Mouse (Mus musculus) lung, postnatal 4 days (tissue): ENCODE results near the gene Slc6a2.

Experiments used
- DNase-seq, 2 experiments: peaks; one replicate each; pipeline ENCODE4 v3.0.0; 2021

Gene Slc6a2

DNA sequence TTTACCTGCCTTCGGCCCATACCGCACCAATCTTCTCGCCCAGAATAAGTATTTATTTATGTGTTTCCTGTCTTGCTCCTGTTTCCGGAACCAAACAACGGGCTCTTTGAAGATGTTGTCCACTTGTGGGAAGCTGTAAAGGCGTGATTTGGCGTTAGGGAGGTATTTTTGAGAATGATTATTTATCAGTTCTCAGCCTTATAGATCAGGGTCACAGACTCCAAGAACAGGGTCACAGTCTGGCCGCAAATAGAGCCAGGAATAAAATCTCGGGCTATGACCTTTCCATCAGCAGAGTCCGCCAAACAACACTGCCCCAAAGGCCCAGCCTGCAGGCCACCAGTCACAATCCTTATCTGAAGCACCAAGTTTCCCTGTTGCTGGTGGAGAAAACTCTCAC lies at the start of gene Slc6a2:
Slc6a2 (plus strand) TSS at position 301 of the 400 bp plus-strand sequence.
- DNase-seq = no peak

DNA sequence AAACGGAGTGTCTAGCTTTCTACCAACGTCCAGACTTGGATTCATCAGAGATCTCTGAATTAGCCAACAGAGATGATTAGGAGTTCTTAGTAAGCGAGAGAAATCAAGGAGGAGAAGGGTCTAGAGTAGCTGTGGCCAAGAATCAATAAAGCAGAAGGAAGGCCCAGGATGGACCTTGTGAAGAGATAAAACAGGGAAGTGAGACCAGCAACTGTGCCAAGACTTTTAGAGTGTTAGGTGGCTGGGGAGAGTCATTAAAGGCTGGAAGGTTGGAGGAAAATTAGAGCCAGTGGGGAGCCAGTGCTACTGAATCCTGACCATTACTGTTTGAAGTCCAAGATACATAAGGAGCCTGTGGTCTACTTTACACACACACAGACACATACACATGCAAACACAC lies 48.4 kb upstream of the Slc6a2 start:
- no peak for DNase-seq

DNA sequence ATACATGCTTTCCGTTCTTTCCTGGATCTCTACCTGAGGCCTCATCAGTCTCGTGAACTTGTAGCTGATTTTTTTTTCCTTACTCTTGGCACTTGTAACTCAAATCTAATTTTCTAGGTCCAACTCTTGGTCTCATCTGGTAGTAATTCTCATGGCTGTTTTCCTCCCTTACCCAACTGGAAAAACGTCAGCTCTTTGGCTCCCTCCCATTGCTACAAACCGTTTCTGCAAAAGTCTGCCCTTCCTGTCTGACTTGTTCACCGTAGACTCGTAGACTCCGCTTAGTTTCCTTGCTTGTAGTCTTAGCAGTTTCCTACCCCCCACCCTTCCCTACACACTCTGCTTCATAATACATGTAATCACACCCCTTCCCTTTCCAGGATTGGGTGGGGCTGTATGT lies 46.5 kb upstream of the Slc6a2 start:
- DNase-seq = no peak

DNA sequence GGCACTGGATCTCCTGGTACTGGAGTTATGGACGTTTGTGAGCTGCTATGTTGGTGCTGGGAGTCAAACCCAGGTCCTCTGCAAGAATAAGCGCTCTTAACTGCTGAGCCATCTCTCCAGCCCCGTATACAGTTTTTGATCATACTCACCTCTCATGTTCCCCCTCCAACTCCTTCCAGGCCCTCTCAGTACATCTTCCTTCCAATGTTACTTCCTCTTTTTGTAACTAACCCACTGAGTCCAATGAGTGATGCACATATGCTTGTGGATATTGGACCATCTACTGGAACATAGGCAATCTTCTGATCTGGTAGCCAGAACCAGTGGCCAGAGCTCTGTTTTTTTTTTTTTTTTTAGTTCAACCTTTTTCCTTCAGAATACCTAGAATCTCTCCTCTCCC lies 43.8 kb upstream of the Slc6a2 start:
- no peak for DNase-seq

DNA sequence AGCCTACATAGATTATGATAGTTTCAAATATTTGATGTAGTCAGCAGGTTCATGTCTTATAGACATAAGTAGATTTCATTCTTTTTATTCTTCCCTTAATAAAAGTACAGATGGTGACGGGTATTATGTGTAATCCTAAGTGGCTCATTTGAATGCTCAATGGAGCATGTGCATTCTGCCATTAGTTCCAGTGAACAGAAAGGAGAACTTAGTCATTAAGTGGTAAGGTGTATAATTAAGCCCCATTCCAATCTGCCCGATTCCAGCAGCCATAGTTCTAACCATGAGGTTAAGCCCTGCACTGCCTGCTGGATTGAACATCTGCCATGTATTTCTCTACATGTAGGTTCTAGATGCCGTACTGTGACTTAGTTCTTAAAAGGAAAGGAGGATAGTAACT lies 38.1 kb upstream of the Slc6a2 start:
- DNase-seq = no peak

DNA sequence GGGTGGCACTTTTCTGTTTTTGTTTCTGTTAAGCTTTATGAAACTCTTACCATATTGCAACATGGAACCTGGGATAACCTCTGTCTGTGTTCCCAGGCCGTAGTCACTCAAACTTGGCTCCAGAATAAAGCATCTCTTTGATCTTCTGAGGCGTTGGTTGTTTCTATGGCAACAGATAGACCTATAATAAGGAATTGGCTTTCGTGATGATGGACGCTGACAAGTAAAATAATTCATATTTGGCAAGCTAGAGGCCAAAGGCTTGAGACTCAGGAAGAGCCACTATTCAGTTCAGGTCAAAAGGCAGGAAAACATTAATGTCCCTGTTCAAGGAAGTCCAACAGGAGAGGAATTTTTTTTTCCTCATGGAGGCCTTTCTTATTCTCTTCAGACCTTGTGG lies 30.9 kb upstream of the Slc6a2 start:
- DNase-seq = no peak

DNA sequence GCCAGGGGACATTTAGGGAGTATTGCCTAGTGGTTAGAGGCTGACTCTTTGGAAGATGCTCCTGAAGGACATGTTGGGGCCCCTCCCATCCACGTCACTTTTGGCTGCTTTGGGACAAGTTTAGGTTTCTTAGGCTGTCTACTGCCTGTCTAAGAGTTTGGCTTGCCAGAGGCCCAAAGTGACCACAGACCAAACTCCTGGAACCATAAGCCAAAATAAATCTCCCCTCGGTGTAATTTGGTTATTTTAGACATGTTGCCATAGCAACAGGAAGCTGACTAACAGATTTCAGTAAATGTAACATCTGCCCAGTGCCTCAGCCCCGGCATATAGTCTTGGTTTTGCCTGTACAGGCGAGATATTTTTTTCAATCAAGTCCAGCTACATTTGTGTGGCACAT lies 21.8 kb upstream of the Slc6a2 start:
- DNase-seq = no peak

DNA sequence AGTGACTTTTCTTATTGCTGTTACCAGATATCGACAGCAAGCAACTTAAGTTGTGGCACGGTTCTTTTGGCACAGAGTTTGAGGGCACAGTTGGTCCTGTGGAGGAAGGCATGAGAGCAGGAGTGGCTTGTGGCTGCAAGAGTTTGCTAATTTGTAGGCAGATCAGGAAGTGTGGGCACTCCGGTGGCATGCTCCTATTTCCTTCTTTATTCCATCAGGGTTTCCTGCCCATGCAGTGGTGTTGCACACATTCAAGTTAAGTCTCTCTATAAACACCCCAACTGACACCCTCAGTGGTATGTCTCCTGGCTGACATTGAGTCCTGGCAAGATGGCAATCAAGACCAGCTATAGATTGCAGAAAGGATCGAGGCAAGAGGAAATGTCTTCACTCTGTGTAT lies 10.8 kb upstream of the Slc6a2 start:
- no peak for DNase-seq

DNA sequence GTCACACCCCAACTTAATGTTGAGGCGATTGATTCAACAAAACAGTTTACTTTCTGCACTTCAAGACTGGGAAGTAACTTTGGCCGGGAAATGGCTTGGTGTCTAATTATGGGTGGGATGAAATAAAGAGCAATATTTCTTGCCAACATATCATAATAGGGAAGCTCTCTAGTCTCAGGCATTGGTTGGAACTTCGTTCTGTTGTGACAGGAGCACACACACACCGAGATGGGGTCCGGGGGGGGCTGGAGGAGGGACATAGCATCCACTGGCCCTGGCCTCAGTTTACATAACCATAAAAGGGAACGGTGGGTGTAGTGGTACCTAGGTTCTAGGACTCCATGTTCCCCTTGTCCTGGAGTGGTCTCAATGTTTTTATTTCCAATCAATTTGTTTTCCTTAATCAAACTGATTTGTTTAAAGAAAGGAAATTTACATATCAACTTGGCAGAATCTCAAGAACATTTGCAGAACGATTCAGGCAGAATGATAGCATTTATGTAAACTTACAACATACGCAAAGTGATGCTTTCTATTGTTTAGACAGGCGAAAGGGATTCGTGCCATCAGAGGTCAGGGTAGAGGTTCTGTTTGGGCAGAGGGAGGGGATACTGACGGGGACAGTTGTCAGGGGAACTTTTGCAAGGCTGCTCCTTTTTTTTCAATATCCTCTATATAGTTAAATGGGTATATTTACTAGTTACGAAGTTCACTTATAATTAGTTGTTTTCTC lies 9.1 kb upstream of the Slc6a2 start:
- DNase-seq = no peak

DNA sequence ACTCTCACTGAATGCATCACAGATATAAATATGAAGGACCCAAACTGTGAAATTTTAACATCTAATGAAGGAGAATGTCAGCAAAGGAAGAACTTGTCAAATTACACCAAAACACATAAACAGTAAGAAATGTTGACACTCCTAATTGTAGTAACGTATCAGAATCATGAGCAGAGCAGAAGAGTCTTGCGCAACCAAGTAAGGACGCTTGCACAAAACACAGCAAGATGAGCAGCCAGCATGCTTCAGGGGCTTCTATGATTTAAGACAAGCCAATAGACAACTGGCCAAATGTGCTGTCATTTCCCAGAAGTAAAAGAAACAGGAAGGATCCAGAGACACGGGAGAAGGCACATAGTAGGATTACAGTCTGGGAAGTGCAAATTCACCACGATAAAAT lies 5.8 kb upstream of the Slc6a2 start:
- DNase-seq = no peak

DNA sequence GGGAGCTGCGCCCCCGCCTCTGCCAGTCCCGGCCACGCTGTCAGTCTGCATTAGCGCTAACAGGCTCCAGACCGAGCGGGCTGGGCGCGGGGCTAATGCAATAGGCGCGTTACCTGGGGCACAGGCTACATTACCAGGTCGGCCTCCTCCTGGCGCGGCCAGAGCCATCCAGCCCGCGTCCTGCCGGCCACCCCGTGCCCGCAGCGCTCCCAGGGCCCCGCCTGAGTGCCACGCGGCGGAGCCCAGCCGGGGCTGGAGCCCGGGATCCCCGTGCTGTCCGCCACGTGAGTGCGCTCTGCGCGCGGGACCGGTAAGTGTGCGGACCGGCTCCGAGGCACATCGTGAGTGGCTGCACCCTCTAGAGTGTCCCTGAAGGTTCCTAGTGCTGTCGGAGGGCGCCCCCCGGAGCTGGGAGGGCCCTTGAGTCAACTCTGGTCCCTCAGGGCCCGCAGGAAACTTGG lies 602 bp downstream of the Slc6a2 start:
- peak; percentile 8 to 30 for DNase-seq

DNA sequence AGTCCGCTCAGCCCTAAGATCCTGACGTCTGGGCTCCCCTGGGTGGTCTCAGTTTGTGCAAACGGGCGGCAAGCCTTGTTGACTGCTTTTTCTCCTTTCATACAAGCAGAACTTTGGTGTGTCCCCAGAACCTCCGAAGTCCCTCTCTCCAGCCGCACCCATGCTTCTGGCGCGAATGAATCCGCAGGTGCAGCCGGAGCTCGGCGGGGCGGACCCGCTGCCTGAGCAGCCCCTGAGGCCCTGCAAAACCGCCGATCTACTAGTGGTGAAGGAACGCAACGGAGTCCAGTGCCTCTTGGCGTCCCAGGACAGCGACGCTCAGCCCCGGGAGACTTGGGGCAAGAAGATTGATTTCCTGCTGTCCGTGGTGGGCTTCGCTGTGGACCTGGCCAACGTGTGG lies 1.2 kb downstream of the Slc6a2 start:
- DNase-seq = no peak

DNA sequence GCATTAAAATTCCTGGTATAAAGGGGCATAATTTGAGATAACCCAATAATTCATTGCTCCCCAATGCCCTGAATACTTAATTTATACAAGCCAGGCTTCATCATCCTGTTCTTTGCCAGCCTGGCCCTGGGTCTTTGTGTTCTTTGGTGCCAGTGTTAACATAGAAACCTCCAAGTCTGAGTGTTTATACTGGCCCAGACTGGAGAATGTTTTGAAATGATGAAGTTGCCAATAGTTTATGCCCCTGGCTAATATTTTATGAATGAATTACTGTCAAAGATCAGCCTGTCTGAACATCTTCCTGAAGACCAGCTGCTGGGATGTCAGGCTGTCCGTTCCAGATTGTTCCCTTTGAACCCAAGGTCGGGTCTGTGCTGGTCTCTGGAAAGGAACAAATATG lies 4.7 kb downstream of the Slc6a2 start:
- no peak for DNase-seq

DNA sequence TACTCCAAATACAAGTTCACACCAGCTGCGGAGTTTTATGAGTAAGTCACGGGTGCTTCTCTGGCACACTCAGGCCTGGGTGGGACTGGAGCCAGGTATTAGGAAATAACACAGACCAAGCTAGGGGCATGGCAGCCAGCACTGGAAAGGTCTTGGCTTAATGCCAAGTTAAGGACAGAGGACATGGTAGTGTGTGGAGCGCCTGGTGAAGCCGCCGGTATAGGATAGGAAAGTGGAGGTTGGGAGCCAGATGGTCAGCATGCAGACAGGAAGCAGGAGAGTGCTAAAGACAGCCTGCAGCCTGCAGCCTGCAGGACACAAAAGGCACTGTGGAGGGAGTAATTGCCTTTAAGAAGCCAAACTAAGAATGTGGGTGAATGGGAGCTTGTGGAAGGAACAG lies 13.1 kb downstream of the Slc6a2 start:
- DNase-seq = peak; percentile 77 to 87

DNA sequence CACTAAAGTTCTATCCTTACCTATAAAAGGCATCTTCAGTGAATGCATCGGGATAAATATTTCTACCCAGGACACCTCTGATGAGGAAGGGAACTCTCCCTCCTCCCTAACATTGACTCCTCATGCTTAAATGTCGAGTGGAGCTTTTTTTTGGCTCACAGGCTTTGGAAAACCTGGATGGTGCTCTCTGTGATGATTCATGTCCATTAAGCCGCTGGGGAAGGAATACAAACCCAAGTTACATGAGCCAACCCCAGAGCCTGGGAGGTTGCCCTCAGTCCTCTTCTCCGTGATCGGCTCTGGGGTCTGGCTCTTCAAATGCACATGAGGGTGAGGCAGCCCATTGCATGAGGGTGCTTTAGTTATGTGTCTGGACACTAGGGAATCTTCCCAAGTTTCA lies 16.8 kb downstream of the Slc6a2 start:
- no peak for DNase-seq

DNA sequence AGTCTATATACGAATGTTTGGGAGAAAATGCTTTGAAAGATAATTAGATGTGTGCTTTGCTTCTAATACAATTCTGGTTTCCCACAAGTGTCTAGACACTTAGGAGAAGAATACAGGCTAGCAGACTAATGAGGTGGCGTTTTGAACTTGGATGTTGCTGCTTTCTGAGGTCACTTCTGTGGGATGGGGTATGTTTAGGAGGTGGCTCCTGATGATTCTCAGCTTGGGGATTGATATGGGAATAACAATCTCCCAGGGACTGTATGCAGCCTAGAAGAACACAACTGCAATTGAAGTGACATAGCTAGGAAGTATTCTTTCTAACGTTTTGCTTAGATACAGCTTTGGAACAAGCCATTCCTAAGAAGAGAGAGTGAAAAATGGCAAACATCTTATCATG lies 22.6 kb downstream of the Slc6a2 start:
- no peak for DNase-seq

DNA sequence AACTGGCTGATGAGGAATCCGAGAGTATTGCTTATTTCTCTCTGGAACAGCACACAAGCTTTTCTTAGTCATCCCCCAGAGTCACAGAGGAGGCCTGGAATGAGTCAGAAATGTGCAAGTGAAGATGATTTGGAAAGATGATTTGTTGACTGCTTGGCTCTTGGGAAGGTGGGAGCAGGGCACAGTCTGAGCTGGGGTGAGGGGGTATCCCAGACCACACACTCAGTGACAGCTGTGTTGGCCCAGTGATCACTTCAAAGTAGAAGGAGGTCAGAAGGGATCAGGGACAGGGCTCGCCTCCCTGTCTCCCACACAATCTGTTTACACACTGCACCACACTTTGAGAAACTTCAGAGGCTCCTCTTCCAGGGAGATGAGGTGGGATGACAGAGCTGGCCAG lies 24.5 kb downstream of the Slc6a2 start:
- peak in 1 of 2 experiments; percentile 69 for DNase-seq

DNA sequence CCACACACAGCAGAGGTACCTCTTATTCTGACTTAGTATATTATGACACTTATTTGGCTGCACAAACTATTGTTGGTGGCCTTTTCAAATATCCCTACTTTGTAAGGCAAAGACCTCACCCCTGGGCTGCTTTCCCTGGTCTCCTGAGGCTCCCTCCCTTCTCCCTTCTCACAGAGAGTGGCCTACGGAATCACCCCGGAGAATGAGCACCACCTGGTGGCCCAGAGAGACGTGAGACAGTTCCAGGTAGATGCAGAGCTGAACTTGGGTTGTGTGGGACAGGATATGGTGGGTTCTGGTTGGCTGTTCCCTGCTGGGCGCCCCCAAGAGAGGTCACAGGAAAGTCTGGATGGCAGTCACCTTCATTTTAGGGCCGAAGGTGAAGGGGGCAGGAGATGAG lies 37.0 kb downstream of the Slc6a2 start:
- DNase-seq = peak; percentile 46 to 62

DNA sequence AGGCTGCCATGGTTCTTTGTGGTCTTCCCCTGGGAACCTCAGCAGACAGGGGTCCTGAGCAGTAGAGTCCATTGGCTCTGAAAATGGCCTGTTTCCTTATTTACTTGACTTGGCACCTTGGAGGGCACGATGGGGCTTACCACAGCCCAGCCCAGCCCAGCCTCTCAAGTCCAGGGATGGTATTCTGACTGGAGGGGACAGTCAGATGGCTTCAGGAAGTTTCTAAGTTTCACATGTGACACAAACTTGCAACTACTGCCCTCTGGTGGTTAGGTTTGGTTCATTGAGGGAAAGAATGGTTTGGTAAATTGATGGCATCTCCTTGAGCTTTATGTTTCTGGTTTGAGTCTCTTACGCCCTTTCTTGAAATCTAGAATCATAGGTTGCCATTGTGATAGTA lies 38.7 kb downstream of the Slc6a2 start:
- peak in 1 of 2 experiments; percentile 62 for DNase-seq

DNA sequence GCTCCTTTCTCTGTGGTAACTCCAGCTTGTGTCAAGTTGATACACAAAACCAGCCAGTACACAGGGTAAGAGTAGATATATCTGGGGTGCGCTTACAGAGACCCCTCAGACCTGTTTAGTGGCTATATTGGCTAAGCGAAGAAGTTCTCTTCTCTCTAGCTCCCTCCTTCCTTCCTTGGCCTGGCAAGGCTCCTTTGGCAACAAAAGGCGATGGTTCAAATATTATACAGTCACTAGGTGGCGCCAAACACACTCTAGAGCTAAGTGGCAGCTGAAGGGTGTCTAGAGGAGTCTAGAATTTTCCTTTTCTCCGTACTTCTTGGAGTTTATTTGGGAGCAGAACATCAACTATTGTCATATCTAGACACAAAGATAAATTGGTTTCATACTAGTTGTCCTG lies 50.4 kb downstream of the Slc6a2 start:
- DNase-seq = peak in 1 of 2 experiments; percentile 57

DNA sequence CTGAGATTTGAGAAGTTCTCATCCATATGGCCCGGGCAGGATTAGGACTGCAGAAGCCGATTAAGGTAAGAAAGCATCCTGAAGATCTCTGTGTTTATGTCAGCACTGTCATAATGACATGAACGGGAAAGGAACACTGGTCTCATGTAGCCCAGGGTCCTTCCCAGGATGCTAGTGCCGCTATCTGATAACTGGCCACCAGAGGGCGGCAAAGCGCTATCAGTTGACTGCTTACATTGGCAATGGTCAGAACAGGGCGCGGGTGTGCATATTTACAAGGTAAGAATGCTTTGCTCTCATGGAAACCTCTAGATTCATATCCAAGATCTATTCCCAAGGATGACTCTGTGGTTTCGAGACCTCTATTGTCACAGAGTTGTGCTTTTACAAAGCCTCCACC lies 51.6 kb downstream of the Slc6a2 start:
- peak; percentile 74 to 84 for DNase-seq

DNA sequence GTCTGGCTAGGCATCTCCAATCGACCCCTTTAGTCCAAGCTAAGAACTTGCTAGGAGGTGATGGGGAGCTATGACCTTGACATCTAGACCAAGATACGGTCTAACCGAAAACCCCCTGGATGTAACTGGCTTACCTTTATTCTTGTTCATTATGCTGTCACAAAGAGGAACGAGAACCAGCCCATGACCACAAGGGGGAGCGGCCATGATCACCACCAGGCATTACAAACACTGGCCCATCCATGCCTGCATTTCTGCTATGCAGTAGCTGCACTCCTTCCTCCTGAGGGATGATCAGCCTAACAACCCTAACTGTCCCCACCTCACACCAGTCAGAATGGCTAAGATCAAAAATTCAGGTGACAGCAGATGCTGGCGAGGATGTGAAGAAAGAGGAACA lies 52.3 kb downstream of the Slc6a2 start:
- no peak for DNase-seq

DNA sequence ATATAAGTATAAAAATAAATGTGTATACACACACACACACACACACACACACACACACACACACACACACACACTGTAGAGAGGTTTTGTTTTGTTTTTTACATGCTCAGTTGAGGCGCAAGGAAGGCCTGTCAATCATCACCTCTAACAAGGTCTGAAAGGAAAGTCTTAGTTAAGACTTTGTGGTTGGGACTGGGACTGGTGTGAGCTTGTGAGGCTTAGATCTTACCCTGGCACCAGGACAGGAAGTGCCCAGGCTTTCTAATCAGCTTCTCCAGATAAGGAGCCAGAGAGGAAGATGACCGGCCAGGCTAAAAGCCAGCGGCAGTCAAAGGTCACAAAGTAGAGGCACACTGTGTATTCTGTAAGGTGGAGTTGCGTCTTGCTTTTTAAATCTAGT lies 54.4 kb downstream of the Slc6a2 start:
- no peak for DNase-seq

DNA sequence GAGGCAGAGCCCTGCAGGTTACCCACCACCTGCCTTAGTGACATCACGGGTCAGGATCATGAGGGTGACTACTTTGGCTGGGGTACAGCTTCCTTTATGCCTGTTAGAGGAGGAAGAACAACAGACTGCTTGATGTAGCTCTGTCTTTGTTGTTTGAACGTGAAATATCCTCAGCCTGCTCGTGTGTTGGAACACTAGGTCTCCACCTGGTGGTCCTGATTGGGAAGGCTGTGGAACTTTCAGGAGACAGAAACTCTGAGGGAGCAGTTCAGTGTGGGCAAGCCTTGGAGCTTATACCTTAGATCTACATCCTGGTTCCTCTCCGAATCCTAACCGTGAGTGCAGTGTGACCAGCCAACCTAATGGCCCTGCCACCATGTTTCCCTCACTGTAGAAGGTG lies 61.9 kb downstream of the Slc6a2 start:
- no peak for DNase-seq

DNA sequence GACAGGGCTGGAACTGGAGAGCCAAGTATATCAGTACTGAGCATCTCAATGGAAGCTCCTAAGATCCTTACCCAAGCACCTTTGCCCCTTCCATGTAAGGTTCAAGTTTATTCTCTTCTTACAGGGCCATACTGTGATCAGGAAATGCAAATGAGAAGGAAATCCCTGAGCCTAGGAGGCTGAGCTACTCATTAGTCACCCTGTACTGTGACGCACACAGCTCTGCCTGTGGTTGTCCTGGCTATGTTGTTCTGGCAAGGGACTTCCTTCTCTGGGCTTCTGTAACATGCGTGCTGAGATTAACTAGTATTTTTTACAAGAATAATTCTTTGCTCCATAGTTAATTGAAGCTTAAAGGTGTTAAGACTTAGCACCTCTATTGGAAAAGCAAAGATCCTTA lies 70.8 kb downstream of the Slc6a2 start:
- no peak for DNase-seq
